Mouse (Mus musculus) left cerebral cortex, adult 9 months (tissue): ENCODE measurements around the gene Esr2.
"Not testable (repeated sequence)": the region's sequence is repeated elsewhere in the genome, so short reads cannot be mapped to it uniquely, and the experiment has no call there.

Source experiments
- DNase-seq, 2 experiments: peaks; one replicate each; pipeline ENCODE4 v3.0.0; 2022; ENCODE audit warnings: low spot score in 2 of 2

The Esr2 gene

DNA sequence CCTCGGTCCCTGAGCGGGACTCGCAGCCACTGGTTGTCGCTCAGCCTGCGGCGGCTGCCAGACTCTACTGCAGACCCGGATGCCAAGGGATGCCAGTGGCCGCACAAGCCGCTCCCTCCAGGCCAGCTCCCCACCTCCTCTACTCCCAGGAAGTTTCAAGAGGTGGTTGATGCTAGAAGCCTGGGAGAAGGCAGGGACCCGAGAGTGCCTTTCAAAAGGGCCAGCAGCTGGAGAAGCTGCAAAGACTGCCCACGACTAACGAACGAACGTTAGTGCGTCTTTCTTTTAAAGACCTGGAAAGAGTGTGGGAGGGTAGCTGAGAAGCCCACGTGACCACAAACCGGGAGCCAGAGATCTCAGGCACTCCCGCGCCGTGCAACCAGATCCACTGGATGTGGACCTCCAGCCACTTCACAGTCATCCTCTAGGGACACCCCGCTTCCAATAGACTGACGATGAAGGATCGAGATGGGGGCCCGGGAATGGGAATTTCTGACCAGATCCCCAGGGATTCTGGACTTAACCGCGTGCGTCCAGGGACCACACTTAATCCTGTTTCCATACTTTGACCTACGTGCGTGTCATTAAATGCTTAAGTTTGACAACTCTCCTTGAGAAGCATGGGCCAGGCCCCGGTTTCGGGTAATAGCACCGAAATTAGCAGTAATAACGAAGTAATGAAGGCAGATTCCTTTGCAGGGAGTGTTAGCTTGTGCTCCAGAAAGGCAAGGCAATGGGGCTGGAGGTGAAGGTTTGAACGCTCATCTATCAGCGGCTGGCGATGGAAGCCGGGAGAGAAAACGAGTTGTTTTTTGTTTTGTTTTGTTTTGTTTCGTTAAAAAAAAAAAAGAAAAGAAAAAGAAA lies at the start of gene Esr2:
Esr2 (minus strand) TSS at position 260 of the 864 bp plus-strand sequence.
- no peak for DNase-seq

- not testable (repeated sequence) for DNase-seq
Observed at GRCm38 (mm10) chr12:76222104-76222503, 45.0 kb upstream of the Esr2 start.

GRCm38 (mm10) chr12:76216716-76217115 lies 39.7 kb upstream of the Esr2 start:
- no peak for DNase-seq

GRCm38 (mm10) chr12:76215121-76215520 lies 38.1 kb upstream of the Esr2 start:
- no peak for DNase-seq

- no peak for DNase-seq
Observed at GRCm38 (mm10) chr12:76209429-76209974, 32.4 kb upstream of the Esr2 start.

GRCm38 (mm10) chr12:76200326-76200725 lies 23.3 kb upstream of the Esr2 start:
- no peak for DNase-seq

DNA sequence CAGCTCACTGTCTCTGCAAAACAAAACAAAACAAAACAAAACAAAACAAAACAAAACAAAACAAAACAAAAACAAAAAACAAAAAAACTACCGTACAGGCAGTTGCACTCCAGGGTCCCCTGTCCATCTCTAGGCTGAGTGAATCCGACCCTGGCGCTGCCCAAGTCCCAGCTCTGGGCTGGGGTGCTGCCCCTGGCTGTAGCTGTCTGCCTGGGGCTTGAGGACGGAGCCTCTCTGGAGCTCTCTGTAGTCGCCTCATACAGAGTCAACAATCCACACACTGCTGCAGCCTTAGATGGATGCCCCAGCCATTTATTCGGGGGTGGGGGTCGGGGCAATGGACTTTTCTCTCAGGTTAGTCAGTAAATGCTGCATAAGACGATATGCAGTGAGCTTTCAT lies 20.0 kb upstream of the Esr2 start:
- no peak for DNase-seq

DNA sequence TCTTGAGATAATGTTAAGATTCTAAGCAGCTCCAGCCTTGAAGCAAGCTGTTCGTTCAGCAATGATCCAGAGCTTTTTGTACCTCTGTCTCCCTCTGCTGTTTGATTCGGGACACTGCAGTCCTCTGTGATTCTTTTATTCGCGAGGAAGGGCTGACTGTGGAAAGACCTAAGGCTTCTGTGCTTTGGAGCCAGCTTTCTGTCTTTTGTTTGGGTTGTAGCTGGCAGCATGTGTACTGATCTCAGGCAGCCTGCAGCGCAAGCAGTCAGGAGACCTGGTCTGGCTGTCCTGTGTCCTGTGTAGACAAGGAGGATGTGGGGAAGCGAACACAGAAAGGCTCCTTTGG lies 19.6 kb upstream of the Esr2 start:
- DNase-seq: peak; percentile 51 to 90

- peak in 1 of 2 experiments; percentile 45 for DNase-seq
Observed at GRCm38 (mm10) chr12:76195912-76196708, 19.1 kb upstream of the Esr2 start.

- DNase-seq: no peak
Observed at GRCm38 (mm10) chr12:76194526-76194925, 17.5 kb upstream of the Esr2 start.

DNA sequence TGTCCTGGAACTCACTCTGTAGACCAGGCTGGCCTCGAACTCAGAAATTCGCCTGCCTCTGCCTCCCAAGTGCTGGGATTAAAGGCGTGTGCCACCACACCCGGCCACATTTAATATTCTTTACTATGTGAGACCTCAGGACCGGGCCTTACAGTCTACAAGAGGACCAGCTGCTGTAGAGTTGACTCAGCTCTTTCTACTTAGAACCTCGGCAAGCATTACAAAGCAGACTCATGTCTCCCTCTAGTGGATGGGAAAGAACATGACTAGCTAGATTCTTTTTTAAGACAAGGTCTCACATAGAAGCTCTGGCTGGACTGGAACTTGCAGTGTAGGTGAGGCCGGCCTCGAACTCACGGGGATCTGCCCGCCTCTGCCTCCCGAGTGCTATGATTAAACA lies 13.9 kb upstream of the Esr2 start:
- DNase-seq: peak in 1 of 2 experiments; percentile 11

- DNase-seq: peak in 1 of 2 experiments; percentile 39
Observed at GRCm38 (mm10) chr12:76187849-76188248, 10.8 kb upstream of the Esr2 start.

- DNase-seq: no peak
Observed at GRCm38 (mm10) chr12:76186473-76186872, 9.4 kb upstream of the Esr2 start.

DNA sequence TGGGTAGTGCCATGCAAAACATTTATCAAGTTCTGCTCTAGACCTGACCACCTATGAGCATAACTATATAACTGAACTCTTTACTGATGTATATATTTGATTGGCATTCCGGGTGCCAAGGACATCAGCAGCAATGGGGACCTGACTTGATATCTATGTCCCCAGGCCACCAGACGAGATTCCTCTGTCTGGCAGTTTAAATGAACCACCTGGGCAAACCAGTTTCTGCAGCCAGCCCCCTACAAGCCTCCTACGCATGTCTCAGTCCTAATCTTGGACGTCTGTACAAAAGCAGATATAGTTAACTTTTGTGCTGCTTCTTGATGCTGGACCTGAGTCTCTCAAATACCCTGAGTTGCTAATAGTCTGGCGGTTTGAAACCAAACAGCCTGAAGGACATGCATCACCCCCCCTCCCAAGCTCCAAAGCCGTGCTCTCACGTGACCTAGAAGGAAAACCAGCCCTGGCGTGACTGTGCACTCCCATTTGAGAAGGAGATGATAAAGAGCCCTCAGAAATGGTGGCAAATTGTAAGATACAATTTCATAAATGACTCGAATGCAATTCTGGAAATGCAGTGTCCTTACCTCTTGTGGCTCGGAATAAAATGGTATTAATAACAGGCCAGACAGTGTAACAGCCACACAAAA lies 8.2 kb upstream of the Esr2 start:
- DNase-seq: no peak

GRCm38 (mm10) chr12:76184271-76184670 lies 7.2 kb upstream of the Esr2 start:
- no peak for DNase-seq

DNA sequence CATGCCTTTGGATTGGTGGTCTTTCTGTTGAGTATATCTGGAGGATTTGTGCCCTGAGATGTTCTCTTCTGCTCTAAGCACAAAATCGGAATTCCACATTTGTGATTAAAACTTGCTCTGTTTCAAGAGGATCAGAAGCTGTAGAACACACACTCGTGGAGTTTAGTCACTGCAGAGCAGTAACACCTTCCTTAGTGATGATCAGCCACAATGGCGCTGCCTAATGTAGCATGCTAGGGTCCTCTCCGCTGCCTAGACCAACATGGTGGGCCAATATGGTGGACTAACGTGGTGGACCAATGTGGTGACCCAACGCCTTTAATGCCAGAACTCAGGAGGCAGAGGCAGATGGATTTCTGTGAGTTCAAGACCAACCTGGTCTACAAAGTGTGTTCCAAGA lies 5.8 kb upstream of the Esr2 start:
- DNase-seq: no peak

DNA sequence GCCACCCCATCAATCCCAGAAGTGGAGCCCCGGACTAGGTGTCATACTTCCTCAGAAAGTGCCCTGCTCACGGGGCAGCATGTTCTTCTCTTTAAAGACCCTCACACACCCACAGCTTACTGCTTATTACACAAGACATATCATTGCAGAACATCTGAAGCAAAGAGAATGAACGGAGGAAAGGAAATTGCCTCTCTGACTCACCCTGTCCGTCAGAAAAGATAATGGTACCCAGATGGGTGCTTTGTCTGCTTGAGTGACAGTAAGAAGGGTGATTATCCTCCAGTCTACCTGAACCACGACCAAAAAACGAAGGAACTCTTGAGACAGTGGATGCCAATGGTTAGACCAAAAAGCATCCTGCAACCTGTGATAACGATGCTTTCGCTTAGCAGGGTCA lies 4.4 kb upstream of the Esr2 start:
- no peak for DNase-seq

- DNase-seq: no peak
Observed at GRCm38 (mm10) chr12:76180442-76180841, 3.4 kb upstream of the Esr2 start.

DNA sequence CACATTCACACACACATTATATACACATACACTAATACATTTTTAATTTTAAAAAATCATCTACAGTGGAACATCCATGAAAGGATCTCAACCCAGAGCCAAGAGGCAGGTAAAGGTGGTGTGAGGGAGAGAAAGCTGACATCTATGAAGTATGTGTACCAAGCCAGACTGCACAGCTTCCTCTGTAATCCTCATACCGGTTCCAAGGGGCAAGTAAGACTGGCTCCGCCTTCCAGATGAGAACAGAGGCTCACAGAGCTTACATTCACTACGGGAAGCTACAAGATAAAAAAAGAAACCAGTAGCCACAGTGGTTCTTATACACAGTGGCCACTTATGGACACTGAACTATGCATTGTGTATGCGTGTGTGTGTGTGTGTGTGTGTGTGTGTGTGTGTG lies 2.5 kb upstream of the Esr2 start:
- DNase-seq: no peak

GRCm38 (mm10) chr12:76179051-76179450 lies 2.0 kb upstream of the Esr2 start:
- no peak for DNase-seq

DNA sequence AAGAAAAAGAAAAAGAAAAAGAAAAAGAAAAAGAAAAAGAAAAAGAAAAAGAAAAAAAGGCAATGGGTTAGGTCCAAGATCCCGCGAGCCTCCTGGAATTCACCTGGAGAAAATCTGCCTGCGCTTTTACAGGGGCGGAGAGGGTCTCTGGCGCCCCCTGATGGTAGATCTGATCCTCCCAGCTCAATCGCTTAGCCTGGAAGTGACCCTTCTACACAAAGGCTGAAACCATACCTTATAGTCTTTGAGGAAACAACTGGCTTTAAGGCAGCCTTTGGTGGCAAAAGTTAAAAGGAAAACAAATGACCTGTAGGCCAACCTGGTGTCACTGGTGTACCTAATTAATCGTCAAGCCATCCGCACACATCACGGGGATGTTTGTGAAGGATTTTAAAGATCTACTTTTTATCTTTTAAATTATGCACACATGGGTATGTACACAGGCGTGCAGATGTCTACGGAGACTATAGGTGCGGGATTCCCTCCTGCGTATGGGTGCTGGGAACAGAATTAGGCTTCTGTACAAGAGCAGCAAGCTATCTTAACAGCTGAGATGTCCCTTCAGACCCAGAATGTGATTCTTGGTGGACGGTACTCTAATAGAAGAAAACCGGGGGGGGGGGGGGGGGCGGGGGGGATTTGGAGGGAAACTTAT lies 932 bp upstream of the Esr2 start:
- peak in 1 of 2 experiments; percentile 61 for DNase-seq

DNA sequence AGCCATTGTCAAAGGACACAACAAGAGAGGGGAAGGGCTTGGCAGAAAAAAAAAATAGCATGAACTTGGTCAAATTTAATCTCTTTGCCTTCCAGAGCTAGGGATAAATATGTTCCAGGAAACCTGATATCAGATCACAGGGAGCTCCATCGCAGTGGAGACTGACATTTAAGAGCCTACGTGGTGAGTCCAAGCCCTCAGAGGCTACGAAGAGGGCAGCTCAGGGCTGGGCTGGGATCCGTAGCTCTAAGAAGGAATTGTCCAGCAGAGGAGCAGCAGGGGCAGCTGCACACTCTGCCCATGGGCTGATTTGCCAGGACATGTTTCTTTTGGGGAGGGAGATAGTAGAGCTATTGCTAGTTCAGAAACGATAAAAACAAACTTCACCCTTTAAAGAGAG lies 11.4 kb downstream of the Esr2 start:
- no peak for DNase-seq
